Mouse (Mus musculus): ENCODE results near the gene Gm4707.
"Not testable (repeated sequence)": the region's sequence is repeated elsewhere in the genome, so short reads cannot be mapped to it uniquely, and the experiment has no call there.

Gm4707 gene

GRCm38 (mm10) chr17:71444126-71444525, 15.6 kb downstream of the Gm4707 start:
- DNase-seq: no peak

- no peak for DNase-seq
Observed at GRCm38 (mm10) chr17:71443273-71443672, 16.4 kb downstream of the Gm4707 start.

- DNase-seq: not testable (repeated sequence)
Observed at GRCm38 (mm10) chr17:71422502-71422901, 37.2 kb downstream of the Gm4707 start.

GRCm38 (mm10) chr17:71419448-71419847, 40.3 kb downstream of the Gm4707 start:
- DNase-seq: not testable (repeated sequence)

- DNase-seq: no peak
Observed at GRCm38 (mm10) chr17:71417008-71417407, 42.7 kb downstream of the Gm4707 start.

Data from thymus, postnatal 14 days (tissue).